Mouse (Mus musculus): Measurements from ENCODE around the gene Mrps6. TPM values are rescaled to one million over a fixed set of nuclear protein-coding genes. Genes with fewer than 3 reads are reported as not detected.

Mrps6 gene
- 89.0 and 91.8 TPM in 2 replicates for polyA plus RNA-seq (2015; fragmentation: Nextera tagmentation; extraction: Ambion mirVana)

- Histone ChIP-seq H3K9ac (peak within 1 kb of the TSS; percentile 58), H3K4me2 (replicated peaks) (peak within 1 kb of the TSS; percentile 84), H3K4me1 (peaks cover 19% of the 10 kb centered on the region), H3K4me3 (replicated peaks) (peak within 1 kb of the TSS; percentile 93), H3K27me3 (no peaks in the 10 kb centered on the region), H3K9me3 (replicated peaks) (0 out of 2 replicates have a peak, but pooled peaks cover 5% of the 10 kb centered on the region), H3K36me3 (peaks cover 16% of the 10 kb centered on the region), H3K27ac (replicated peaks) (peak within 1 kb of the TSS; percentile 91)
- under 1% methylated on average over 97 of the region's 99 CpGs for WGBS
- peak; percentile 93 for ATAC-seq (ENCODE audit: insufficient number of reproducible peaks, low FRiP score, low TSS enrichment, low read depth)
Measured at GRCm38 (mm10) chr16:92057852-92058643, at the start of gene Mrps6, which contains the start of the genes Gm49711 and Slc5a3. Gene Mrps6, plus strand, starts transcription at chr16:92058270. Gene Gm49711, plus strand, starts transcription at chr16:92058316. Gene Slc5a3, plus strand, starts transcription at chr16:92058322.

GRCm38 (mm10) chr16:92009586-92009985 is 48.5 kb upstream of the Mrps6 start:
- ATAC-seq (ENCODE audit: insufficient number of reproducible peaks, low FRiP score, low TSS enrichment, low read depth), result no peak
- no peaks in the 10 kb centered on the region for H3K4me1 ChIP-seq
- H3K4me3 ChIP-seq (replicated peaks), result no peak overlapping the region
- 88% methylated on average over 2 of the region's 2 CpGs for WGBS
- no peak overlapping the region for H3K9ac ChIP-seq
- H3K9me3 ChIP-seq (replicated peaks), result no peaks in the 10 kb centered on the region
- H3K4me2 ChIP-seq (replicated peaks), result no peak overlapping the region
- no peaks in the 10 kb centered on the region for H3K27me3 ChIP-seq
- H3K36me3 ChIP-seq, result no peaks in the 10 kb centered on the region
- H3K27ac ChIP-seq (replicated peaks), result no peak overlapping the region

DNA sequence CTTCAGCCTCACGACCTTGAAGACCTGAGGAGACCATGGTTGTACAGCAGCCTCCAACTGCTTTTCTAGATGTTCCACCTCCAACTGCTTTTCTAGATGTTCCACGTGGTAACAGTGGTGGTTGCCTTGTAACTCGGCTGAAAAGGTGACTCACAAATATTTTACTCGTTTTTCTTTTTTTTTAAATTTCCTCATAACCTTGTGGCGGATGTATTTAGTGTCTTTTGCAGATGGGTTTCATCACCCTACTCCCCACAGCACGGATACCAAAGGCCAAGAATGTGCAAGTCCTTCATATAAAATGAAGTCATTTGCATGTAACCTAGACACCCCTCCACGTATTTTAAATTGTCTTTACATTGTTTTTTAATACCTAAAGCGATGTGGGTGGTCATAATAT is 41.3 kb upstream of the Mrps6 start:
- no peak overlapping the region for H3K4me2 ChIP-seq (replicated peaks)
- H3K36me3 ChIP-seq, result no peaks in the 10 kb centered on the region
- H3K4me3 ChIP-seq (replicated peaks), result no peak overlapping the region
- 77% methylated on average over 8 of the region's 8 CpGs for WGBS
- no peak for ATAC-seq (ENCODE audit: insufficient number of reproducible peaks, low FRiP score, low TSS enrichment, low read depth)
- H3K4me1 ChIP-seq, result 0 out of 2 replicates have a peak, but pooled peaks cover 14% of the 10 kb centered on the region
- no peaks in the 10 kb centered on the region for H3K9me3 ChIP-seq (replicated peaks)
- H3K9ac ChIP-seq, result no peak overlapping the region
- H3K27ac ChIP-seq (replicated peaks), result no peak overlapping the region
- no peaks in the 10 kb centered on the region for H3K27me3 ChIP-seq

DNA sequence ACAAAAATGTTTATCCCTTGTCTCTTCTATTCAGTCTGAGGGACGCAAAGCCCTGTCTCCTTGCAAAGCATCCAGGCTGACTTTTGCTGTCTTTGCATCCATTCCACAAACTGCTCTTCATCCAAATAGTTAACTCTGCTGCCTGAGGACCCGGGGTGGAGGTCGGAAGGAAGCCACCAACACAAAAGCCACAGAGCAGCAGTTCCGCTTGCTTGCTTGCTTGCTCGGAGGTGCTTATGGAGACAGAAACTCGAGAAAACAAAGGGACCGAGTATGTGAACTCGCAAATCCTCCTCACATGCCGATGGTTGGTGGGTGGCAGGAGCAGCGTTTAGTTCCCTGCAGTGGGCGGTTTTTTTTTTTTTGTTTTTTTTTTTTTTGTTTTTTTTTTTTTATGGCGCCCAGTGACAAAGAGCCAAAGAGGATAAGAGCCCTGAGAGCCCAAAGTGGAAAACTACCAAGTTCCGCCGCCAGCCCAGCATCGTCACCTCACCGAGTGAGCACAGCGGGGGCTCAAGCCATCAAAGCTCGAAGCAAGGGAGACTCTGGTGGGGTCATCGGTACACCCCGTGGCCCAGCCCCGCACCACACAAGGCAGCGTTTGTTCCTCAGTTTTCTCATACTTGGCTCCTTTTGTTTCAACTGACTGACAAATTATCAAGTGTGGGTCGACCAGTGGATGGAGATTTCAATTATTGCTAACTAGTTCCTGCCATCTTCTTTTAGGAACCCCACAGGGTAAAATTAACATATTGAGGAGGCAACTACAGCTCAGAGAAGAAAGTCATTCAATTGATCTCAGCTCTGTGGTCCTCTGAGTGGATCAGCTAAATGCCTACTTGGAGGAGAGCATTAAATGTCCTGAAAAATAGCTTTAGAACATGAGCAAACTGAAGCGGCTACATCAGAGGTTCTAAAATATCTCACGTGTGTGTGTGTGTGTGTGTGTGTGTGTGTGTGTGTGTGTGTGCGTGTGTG is 38.6 kb upstream of the Mrps6 start:
- Histone ChIP-seq H3K4me1 (0 out of 2 replicates have a peak, but pooled peaks cover 14% of the 10 kb centered on the region), H3K4me2 (replicated peaks) (peak overlapping the region; percentile 55), H3K27me3 (no peaks in the 10 kb centered on the region), H3K9me3 (replicated peaks) (no peaks in the 10 kb centered on the region), H3K9ac (0 out of 2 replicates have a peak overlapping the region, but pooled peaks have one; percentile 28), H3K27ac (replicated peaks) (peak overlapping the region; percentile 71), H3K36me3 (no peaks in the 10 kb centered on the region), H3K4me3 (replicated peaks) (peak overlapping the region; percentile 39)
- ATAC-seq (ENCODE audit: insufficient number of reproducible peaks, low FRiP score, low TSS enrichment, low read depth), result peak; percentile 51
- WGBS, result 10% methylated on average over 26 of the region's 26 CpGs

- WGBS, result 75% methylated on average over 12 of the region's 12 CpGs
Measured at GRCm38 (mm10) chr16:92021656-92022400, 36.2 kb upstream of the Mrps6 start.

DNA sequence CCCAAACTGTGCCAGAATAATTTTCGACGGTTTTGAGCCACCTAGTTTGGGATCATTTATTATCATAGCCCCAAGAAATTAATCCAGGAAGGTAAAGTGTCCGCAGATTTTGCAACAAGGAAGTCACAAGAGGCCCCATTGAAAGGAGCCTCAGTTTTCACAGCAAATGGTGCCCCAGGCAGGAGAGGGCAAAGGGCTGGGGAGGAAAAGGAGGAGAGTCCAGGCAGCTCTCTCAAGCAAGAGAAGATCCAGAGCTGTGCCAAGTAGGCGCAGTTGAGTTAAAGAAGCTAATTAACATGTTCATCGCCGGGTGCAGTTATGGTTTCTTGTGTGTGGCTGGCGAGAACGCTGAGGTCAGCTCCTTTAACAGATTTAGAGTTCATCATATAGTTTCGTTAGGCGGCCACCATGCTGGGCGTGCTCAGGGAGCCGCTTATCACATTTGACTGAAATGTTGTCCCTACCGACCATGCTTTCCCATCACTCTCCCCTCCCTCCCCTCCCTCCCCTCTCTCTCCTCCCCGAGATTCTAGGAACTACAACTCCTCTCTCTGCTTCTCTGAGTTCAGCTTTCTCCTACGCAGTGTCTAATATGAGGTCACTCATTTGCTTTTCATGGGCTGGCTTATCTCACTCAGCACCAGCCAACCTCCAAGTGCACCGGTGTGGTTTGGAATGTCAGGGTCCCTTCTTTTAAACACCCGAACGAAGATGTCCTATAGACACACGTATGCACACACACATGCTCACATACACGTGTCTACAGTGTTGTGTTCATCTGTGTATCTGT is 35.4 kb upstream of the Mrps6 start:
- Histone ChIP-seq H3K36me3 (no peaks in the 10 kb centered on the region), H3K9me3 (replicated peaks) (no peaks in the 10 kb centered on the region), H3K4me3 (replicated peaks) (no peak overlapping the region), H3K9ac (no peak overlapping the region), H3K4me2 (replicated peaks) (no peak overlapping the region), H3K27ac (replicated peaks) (no peak overlapping the region), H3K4me1 (0 out of 2 replicates have a peak, but pooled peaks cover 14% of the 10 kb centered on the region), H3K27me3 (no peaks in the 10 kb centered on the region)
- no peak for ATAC-seq (ENCODE audit: insufficient number of reproducible peaks, low FRiP score, low TSS enrichment, low read depth)
- WGBS, result 62% methylated on average over 20 of the region's 20 CpGs

More at GRCm38 (mm10) chr16:92021656-92022400, 36.2 kb upstream of the Mrps6 start:
- H3K36me3 ChIP-seq, result no peaks in the 10 kb centered on the region
- H3K27ac ChIP-seq (replicated peaks), result no peak overlapping the region
- no peak overlapping the region for H3K4me2 ChIP-seq (replicated peaks)
- H3K4me3 ChIP-seq (replicated peaks), result no peak overlapping the region
- no peaks in the 10 kb centered on the region for H3K9me3 ChIP-seq (replicated peaks)
- no peak overlapping the region for H3K9ac ChIP-seq
- no peaks in the 10 kb centered on the region for H3K27me3 ChIP-seq
- ATAC-seq (ENCODE audit: insufficient number of reproducible peaks, low FRiP score, low TSS enrichment, low read depth), result no peak
- H3K4me1 ChIP-seq, result 0 out of 2 replicates have a peak, but pooled peaks cover 14% of the 10 kb centered on the region

DNA sequence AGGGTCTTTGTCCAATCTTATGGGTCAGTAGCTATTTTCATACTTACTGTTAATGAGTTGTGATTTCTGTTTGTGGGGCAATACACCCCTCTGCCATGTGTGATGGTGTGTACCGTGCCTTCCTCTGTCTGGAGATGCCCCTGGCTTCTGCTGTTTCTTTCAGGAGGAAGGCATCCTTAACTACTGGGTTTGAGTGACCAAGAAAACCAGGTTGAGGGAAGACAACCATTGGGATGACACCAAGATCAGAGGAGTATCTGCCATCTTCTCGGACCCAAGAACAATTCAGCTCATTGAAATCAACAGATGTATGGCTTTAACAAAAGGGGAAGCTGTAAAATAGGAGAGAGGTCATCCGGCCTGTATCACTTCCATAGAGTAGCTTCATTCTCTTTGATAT is 24.8 kb upstream of the Mrps6 start:
- no peaks in the 10 kb centered on the region for H3K36me3 ChIP-seq
- no peak overlapping the region for H3K9ac ChIP-seq
- no peak overlapping the region for H3K4me2 ChIP-seq (replicated peaks)
- H3K9me3 ChIP-seq (replicated peaks), result no peaks in the 10 kb centered on the region
- H3K27me3 ChIP-seq, result no peaks in the 10 kb centered on the region
- no peak for ATAC-seq (ENCODE audit: insufficient number of reproducible peaks, low FRiP score, low TSS enrichment, low read depth)
- no peaks in the 10 kb centered on the region for H3K4me1 ChIP-seq
- H3K4me3 ChIP-seq (replicated peaks), result no peak overlapping the region
- no peak overlapping the region for H3K27ac ChIP-seq (replicated peaks)
- 93% methylated on average over 3 of the region's 3 CpGs for WGBS

DNA sequence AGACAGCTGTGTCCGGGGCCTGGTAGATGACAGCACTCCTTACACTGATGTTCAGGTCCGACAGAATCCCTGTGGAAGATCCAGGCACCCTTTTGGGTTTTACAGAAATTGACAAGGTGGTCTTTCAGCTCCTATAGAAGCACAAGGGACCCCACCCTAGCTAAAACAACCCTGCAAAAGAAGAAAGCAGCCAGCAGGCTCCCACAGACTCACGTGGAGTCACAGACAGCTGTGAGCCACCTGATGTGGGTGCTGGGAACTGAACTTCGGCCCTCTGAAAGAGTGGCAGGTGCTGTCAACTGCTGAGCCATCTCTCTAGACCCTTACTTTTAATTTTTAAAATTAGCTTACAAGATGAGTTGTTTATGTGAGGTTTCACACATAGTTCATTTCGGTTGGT is 23.4 kb upstream of the Mrps6 start:
- no peaks in the 10 kb centered on the region for H3K4me1 ChIP-seq
- H3K4me3 ChIP-seq (replicated peaks), result no peak overlapping the region
- no peaks in the 10 kb centered on the region for H3K36me3 ChIP-seq
- H3K4me2 ChIP-seq (replicated peaks), result no peak overlapping the region
- no peak overlapping the region for H3K9ac ChIP-seq
- H3K9me3 ChIP-seq (replicated peaks), result no peaks in the 10 kb centered on the region
- H3K27me3 ChIP-seq, result no peaks in the 10 kb centered on the region
- WGBS, result 67% methylated on average over 5 of the region's 5 CpGs
- no peak for ATAC-seq (ENCODE audit: insufficient number of reproducible peaks, low FRiP score, low TSS enrichment, low read depth)
- no peak overlapping the region for H3K27ac ChIP-seq (replicated peaks)

GRCm38 (mm10) chr16:92036701-92037100 is 21.4 kb upstream of the Mrps6 start:
- Histone ChIP-seq H3K4me1 (no peaks in the 10 kb centered on the region), H3K9ac (no peak overlapping the region), H3K4me2 (replicated peaks) (no peak overlapping the region), H3K4me3 (replicated peaks) (no peak overlapping the region), H3K27ac (replicated peaks) (no peak overlapping the region), H3K9me3 (replicated peaks) (no peaks in the 10 kb centered on the region), H3K27me3 (no peaks in the 10 kb centered on the region), H3K36me3 (no peaks in the 10 kb centered on the region)
- WGBS, result 73% methylated on average over 8 of the region's 8 CpGs
- no peak for ATAC-seq (ENCODE audit: insufficient number of reproducible peaks, low FRiP score, low TSS enrichment, low read depth)

All from embryonic facial prominence, embryonic 15.5 days (tissue).